Mouse (Mus musculus) brain, embryonic 14.5 days (tissue): ENCODE measurements around the gene Hip1r. TPM values are rescaled to one million over a fixed set of nuclear protein-coding genes. Genes with fewer than 3 reads are reported as not detected.

Experiments used
- DNase-seq: peaks from one replicate; pipeline ENCODE4 v3.0.0-alpha.2; 2011; ENCODE audit warnings: low read depth
- CTCF ChIP-seq: fragments of 200-500 bp; IDR thresholded peaks from 2 replicates; pipeline ENCODE4 v1.5.1; 2012; ENCODE audit warnings: inconsistent platforms, mild to moderate bottlenecking, moderate library complexity, borderline replicate concordance; ENCODE audit not compliant: insufficient read depth, insufficient read length; ENCODE audit errors: extremely low read depth
- POLR2A ChIP-seq: fragments of 200-500 bp; IDR thresholded peaks from 2 replicates; pipeline ENCODE4 v1.6.1; 2012; ENCODE audit warnings: mild to moderate bottlenecking, inconsistent platforms, borderline replicate concordance; ENCODE audit not compliant: poor library complexity, insufficient read depth, insufficient read length, severe bottlenecking; ENCODE audit errors: extremely low read depth
- polyA plus RNA-seq: library from polyadenylated mRNA; depleted of rRNA; stranded (reverse); fragments of >200 nt; gene quantifications from 2 replicates; pipeline ENCODE4 v1.2.3, GENCODE M21; 2012

The Hip1r gene
- polyA plus RNA-seq, 1 experiment = 23.9 TPM

DNA sequence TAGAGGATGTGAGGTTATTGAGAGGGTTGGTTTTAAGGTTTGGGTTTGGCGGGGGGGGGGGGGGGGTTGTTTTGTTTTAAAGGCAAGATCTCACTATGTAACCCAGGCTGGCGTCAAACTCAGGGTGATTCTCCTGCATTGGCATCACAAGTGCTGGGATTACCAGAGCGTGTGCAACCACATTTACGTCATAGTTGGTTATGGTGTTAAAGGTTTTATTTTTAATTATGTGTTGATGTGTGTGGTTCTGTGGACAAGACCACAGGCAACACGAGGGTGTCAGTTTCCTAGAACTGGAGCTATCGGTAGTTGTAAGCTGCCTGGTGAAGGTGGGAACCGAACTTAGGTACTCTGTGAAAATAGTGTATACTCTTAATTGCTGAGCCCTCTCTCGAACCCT, 62.4 kb downstream of the Hip1r start:
- no peak for DNase-seq
- no peak for TF ChIP-seq CTCF
- no peak for TF ChIP-seq POLR2A

DNA sequence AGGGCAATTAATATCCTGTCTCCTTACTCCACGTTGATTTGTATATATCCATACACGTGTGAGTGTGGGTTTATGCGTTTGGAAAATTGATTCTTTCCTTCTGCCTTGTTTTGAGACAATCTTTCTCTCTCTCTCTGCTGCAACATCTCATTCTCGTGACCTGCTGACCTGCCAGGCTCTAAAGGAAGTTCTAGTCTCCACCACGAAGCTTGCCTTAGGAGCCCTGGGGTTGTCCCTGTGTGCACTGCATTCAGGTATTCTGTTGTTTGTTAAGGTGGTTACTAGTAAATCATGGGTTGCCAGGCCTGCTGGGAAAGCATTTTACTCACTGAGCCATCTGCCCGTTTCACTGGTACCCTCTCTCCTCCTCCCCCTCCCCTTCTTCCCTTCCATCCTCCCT, 62.9 kb downstream of the Hip1r start:
- DNase-seq = peak; percentile 66
- TF ChIP-seq POLR2A (no peak), CTCF (no peak)

DNA sequence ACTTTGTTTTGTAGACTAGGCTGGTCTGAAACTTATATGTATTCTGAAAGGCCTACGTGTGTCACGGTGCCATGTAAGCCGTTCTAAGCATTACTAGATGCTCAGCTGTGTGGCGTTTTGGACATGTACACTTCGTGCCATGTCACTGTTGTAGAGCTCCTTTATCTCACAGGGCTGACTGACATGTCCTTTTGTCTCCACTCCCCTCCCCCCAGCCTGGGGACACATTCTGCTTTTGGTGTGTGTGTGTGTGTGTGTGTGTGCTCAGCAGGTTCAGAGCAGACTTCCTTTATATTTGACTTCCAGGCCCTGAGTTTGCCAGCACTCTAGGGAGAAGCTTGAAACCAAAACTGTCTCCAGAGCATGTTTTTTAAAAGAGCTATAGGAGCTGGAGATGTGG, 63.4 kb downstream of the Hip1r start:
- TF ChIP-seq CTCF (no peak), POLR2A (no peak)
- DNase-seq = peak; percentile 86

DNA sequence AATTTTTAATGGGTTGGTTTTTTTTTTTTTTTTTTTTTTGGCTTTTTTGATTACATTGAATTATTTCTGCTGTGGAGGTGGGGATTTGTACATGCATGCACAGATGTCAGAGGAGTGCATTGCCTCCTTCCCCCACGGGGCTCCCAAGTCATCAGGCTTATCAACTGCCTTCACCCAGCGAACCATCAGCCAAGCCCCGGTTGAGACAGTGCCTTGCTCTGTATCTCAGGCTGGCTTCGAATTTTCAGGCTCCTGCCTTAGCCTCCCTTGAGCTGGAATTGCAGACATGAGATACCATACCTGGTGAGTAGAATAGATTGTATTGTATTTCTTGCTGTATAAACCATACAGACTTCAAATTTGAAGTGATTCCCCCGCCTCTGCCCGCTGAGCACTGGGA, 66.2 kb downstream of the Hip1r start:
- no peak for DNase-seq
- TF ChIP-seq CTCF (no peak), POLR2A (no peak)

DNA sequence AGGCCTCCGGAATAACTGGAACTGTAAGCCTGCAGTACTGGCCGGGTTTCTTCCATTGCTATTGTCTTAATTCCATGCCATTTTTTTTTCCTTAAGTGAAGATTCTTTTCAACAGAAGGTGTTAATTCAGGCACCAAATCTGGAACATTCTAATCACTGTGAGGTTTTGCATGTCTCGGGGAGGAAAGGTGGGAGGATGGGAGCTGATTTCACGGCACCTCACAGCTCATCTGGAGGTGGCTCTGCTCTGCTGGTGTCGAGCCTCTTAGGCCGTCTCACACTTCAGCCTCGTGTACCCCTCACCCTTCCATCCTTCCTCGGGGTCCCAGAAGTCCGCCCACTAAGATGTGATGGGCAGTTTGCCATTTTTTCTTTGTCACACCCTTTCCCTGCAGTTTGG, 67.7 kb downstream of the Hip1r start:
- TF ChIP-seq POLR2A (no peak), CTCF (no peak)
- DNase-seq = peak; percentile 35

DNA sequence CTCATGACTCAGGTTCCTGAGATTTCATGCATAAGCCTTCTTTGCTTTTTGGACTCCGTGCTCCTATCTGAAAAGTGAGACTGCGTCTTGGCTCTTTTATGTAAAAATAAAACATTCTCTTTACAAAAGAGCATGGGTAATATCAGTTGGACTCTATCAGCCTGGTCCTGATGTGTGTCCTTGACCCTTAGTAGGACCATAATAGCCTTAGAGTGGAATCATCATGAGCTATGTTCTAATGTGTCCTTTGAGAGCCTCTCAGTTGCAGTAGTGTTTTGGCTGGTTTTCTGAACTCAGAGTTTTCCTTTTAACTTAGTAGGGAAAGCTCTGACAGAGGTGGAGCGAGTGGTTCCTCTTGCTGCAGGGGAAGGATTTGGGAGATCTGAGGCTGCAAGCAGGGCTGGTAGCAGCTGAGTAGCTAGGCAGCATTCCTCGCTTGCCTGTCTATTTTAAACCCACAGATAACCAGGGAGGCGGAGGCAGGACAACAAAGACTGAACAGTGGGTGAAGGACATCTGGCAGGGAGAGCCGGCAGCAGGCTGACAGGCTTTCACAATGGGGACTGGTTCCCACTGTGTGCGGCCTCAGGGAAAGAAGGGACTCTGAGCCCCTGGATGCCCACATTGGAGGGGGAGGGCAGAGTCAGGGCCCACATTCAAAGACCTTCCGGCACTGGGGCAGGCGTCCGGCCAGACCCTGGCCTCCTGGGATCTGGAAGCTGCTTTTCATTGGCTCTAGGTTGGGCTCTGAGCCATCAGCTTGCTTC, 70.0 kb downstream of the Hip1r start:
- peak; percentile 97 for DNase-seq
- TF ChIP-seq CTCF = no peak
- no peak for TF ChIP-seq POLR2A

DNA sequence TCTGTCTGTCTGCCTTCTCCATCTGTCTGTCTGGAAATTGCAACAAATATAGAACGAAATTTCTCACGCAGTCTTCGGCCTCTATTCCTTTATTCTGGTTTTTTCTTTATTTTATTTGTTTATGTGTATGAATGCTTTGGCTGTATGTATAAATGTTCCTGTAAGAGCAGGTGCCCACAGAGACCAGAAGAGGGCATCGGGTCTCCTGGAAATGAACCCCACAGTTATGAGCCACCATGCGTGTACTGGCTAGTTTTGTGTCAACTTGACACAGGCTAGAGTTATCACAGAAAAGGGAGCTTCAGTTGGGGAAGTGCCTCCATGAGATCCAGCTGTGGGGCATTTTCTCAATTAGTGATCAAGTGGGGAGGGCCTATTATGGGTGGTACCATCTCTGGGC, 70.6 kb downstream of the Hip1r start:
- no peak for DNase-seq
- TF ChIP-seq POLR2A (no peak), CTCF (no peak)

DNA sequence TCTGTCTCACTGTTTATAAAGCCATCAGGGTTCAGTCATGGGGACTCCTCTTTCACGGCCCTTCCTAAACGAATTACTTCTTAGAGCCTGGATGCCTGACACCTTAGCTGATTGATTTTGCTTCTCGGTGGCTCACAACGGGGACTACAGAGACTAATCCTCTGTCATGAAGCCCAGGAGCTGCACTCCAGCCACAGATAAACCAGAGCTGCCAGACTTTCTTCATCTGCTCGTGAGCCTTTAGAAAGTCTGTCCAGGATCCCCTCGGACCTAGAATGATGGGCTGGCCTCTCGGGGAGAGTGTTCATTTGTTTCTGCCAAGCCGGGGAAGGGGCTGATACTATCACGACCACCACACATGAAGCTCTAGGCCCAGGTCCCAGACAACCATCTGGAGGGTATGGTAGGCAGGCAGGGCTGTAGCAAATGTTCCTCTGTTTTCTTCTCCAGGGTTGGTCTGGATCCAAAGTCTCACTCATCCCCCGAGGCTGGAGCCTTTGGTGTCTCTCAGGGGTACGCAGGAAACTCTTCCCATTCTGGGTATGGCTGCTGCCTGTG, 72.1 kb downstream of the Hip1r start:
- no peak for TF ChIP-seq CTCF
- no peak for TF ChIP-seq POLR2A
- peak; percentile 85 for DNase-seq

DNA sequence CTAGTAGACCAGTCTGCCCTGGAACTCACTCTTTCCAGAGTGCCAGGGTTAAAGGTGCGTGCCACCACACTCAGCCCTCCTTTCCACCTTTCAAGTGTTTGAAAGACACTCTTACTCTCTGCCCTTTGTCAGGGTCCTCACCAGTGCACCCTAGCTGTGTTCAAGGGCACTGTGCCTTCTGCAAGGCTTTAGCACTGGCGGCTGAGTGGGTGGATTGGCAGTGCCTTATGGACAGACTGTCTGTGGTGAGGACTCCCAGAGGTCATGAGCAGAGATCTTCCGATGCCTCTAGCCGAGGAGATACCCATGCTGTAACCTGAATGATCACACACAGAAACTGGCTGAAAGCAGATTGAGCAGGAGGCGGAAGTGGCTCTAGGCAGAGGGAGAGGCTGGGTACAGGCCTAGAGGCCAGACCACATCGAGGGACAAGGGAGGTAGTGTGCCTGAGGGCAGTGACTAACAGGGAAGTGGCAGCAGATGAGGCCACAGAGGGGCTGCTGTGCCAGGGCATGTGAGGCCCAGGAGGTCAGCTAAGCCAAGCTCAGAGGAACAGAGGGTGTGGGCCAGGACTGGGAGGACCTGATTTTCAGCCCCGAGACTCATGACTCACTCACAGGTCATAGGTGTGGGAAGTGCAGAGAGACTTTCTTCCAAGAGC, 73.4 kb downstream of the Hip1r start:
- TF ChIP-seq CTCF (no peak), POLR2A (no peak)
- no peak for DNase-seq

DNA sequence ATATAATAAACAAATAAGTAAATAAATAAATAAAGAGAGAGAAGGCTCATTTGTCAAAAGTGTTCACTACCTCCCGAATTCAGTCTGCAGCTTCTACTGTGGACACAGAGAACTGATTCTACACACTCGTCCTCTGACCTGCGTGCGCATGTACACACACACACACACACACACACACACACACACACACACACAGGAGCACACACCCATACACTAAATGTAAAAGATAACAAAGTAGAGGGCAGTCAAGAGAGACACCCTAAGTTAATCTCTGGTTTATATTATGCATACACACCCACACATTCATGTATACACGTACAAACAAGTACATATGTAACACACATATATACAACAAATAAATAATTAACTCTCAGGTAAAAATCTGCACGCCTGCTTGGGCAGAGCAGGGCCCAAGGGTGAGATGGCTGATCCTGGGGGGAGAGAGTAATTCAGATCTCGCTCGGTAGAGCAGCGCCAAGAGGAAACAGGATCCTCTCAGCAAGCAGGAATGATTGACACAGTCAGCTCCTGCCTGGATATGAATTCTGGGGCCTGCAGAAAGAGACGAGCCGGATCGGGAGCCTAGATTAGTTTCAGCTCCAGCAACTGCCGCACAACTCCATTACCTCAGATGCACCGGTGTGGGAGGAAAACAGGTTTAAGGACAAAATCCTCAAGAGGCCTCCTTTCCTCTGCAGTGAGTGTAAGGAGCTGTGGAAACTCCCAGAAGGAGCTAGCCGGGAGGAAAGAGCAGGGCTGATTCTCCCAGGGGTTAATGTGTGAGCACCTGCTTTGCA, 76.0 kb downstream of the Hip1r start:
- DNase-seq = peak; percentile 29
- TF ChIP-seq POLR2A = no peak
- no peak for TF ChIP-seq CTCF

DNA sequence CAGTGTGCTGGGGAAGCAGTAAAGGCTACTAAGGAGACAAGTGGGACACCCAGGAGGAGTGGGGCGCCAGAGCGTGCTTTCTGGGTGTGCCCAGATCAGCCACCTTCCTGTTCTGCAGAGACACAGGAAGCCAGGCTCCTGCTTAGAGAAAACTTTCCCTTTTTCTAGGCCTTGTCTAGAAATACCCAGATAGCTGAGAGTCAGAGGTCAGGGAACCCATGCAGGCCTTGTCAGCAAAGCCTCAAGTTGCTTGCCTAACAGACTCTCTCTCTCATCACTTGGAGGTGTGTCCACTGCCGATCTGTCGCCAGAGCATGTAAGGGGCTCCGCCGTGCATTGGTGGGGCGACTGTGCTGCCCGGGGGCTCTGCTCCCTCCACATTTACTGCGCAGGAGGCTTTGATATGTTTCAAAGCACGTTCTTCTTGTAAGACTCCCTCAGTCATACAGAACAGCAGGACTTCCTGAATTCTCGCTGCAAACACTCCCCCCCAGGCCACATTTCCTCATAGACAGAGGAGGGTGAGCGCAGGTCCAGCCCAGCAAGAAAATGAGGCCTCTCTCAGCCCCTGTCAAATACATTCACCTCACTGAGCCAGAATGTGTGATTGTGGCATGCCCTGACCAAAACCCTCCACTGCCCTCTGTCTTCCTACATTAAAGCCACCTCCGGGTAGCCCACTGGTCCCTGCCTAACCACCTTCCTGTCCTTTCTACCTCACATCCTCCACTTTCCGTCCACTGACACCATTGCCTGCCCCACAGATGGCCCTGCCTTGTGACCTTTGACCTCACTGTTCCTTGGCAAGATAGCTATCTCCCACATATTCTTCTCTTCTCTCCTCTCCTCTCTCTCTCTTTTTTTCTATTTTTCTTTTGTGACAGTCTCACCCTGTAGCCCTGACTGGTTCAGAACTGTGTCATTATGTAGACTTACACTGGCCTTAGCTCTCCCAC, 76.9 kb downstream of the Hip1r start:
- TF ChIP-seq POLR2A = no peak
- no peak for TF ChIP-seq CTCF
- no peak for DNase-seq
